Mouse (Mus musculus) CH12.LX (cell line): ENCODE data around the gene Map4k1. TPM values are rescaled to one million over a fixed set of nuclear protein-coding genes. Genes with fewer than 3 reads are reported as not detected.

Experiments used
- DNase-seq: peaks from one replicate; pipeline ENCODE4 v3.0.0-alpha.2; 2013; ENCODE audit errors: extremely low read depth
- H3K27ac ChIP-seq: 2 replicates; pipeline ENCODE4 v1.5.1; 2012; ENCODE audit warnings: low read depth, mild to moderate bottlenecking, control low read depth, moderate library complexity; ENCODE audit not compliant: insufficient read depth
- H3K27me3 ChIP-seq: replicated peaks from 2 replicates; pipeline ENCODE3; 2012; ENCODE audit warnings: inconsistent platforms
- H3K36me3 ChIP-seq, 2 experiments: replicated peaks in 1 of 2; 2 replicates each; pipeline versions ENCODE3 to v1.6.1; 2012; ENCODE audit warnings: inconsistent platforms in 1 of 2, low read length in 1 of 2, mild to moderate bottlenecking in 1 of 2, mixed read lengths in 1 of 2, moderate library complexity in 1 of 2; ENCODE audit not compliant: control insufficient read depth in 1 of 2, insufficient read depth in 1 of 2
- H3K4me1 ChIP-seq, 2 experiments: 2 replicates each; pipeline ENCODE4 v1.6.1; 2012; ENCODE audit warnings: inconsistent platforms in 1 of 2, moderate library complexity in 1 of 2; ENCODE audit not compliant: insufficient read depth in 2 of 2, control insufficient read depth in 1 of 2
- H3K4me2 ChIP-seq: 2 replicates; pipeline ENCODE4 v1.6.1; 2012; ENCODE audit warnings: low read depth, mild to moderate bottlenecking, control low read depth; ENCODE audit not compliant: poor library complexity, insufficient read depth, severe bottlenecking
- H3K4me3 ChIP-seq, 3 experiments: fragments of 150-350 bp in 1 of 3; sonication (generic) in 1 of 3; replicated peaks in 1 of 3; 2 replicates each; pipeline versions ENCODE3 to v1.5.1; 2011 to 2012; ENCODE audit warnings: low read depth in 2 of 3, low read length in 2 of 3, mild to moderate bottlenecking in 2 of 3, moderate library complexity in 2 of 3, control low read depth in 1 of 3, improper control_type of control experiment in 1 of 3, inconsistent platforms in 1 of 3, mixed read lengths in 1 of 3; ENCODE audit not compliant: poor library complexity in 1 of 3
- H3K79me2 ChIP-seq: replicated peaks from 2 replicates; pipeline ENCODE4 v1.6.1; 2012; ENCODE audit warnings: mild to moderate bottlenecking, moderate library complexity; ENCODE audit not compliant: control insufficient read depth, poor library complexity, insufficient read depth, severe bottlenecking; ENCODE audit errors: extremely low read depth
- H3K9ac ChIP-seq: 2 replicates; pipeline ENCODE4 v1.6.1; 2012; ENCODE audit warnings: low read depth, mild to moderate bottlenecking, control low read depth, moderate library complexity; ENCODE audit not compliant: insufficient read depth
- H3K9me3 ChIP-seq: replicated peaks from 2 replicates; pipeline ENCODE3; 2012; ENCODE audit warnings: low read length, inconsistent platforms, mixed read lengths
- CHD1 ChIP-seq: IDR thresholded peaks from 2 replicates; pipeline ENCODE4 v1.6.1; 2012; ENCODE audit warnings: low read depth, low read length, improper control_type of control experiment, inconsistent platforms
- CHD2 ChIP-seq: IDR thresholded peaks from 2 replicates; pipeline ENCODE4 v1.6.1; 2011; ENCODE audit warnings: low read length, improper control_type of control experiment
- CTCF ChIP-seq, 2 experiments: IDR thresholded peaks in 1 of 2; conservative IDR thresholded peaks in 1 of 2; 2 replicates each; pipeline ENCODE4 v1.5.1; 2011 to 2012; ENCODE audit warnings: low read depth in 2 of 2, low read length in 2 of 2, improper control_type of control experiment in 1 of 2, inconsistent platforms in 1 of 2, mild to moderate bottlenecking in 1 of 2, moderate library complexity in 1 of 2
- ELF1 ChIP-seq: IDR thresholded peaks from 2 replicates; pipeline ENCODE4 v1.6.1; 2014; ENCODE audit warnings: low read depth, mild to moderate bottlenecking, inconsistent platforms, low read length, improper control_type of control experiment
- ETS1 ChIP-seq: conservative IDR thresholded peaks from 2 replicates; pipeline ENCODE4 v1.6.1; 2012; ENCODE audit warnings: low read depth, mild to moderate bottlenecking, inconsistent platforms, low read length, improper control_type of control experiment, moderate library complexity
- GABPA ChIP-seq: IDR thresholded peaks from 2 replicates; pipeline ENCODE4 v1.6.1; 2012; ENCODE audit warnings: low read depth, low read length, improper control_type of control experiment, inconsistent platforms; ENCODE audit not compliant: insufficient replicate concordance
- IRF4 ChIP-seq: IDR thresholded peaks from 2 replicates; pipeline ENCODE4 v1.6.1; 2014; ENCODE audit warnings: low read depth, mild to moderate bottlenecking, inconsistent platforms, low read length, improper control_type of control experiment
- JUND ChIP-seq: conservative IDR thresholded peaks from 2 replicates; pipeline ENCODE4 v1.6.1; 2011; ENCODE audit warnings: low read depth, low read length, improper control_type of control experiment
- KAT2A ChIP-seq: IDR thresholded peaks from 2 replicates; pipeline ENCODE4 v1.6.1; 2012; ENCODE audit warnings: low read length, improper control_type of control experiment, inconsistent platforms; ENCODE audit not compliant: insufficient replicate concordance
- MAFK ChIP-seq: IDR thresholded peaks from 2 replicates; pipeline ENCODE4 v1.6.1; 2011; ENCODE audit warnings: low read length, improper control_type of control experiment; ENCODE audit not compliant: insufficient replicate concordance
- MAZ ChIP-seq: IDR thresholded peaks from 2 replicates; pipeline ENCODE4 v1.6.1; 2012; ENCODE audit warnings: low read depth, mild to moderate bottlenecking, inconsistent platforms, low read length, improper control_type of control experiment, moderate library complexity
- MEF2A ChIP-seq: IDR thresholded peaks from 2 replicates; pipeline ENCODE4 v1.6.1; 2014; ENCODE audit warnings: low read depth, mild to moderate bottlenecking, inconsistent platforms, low read length, improper control_type of control experiment, borderline replicate concordance
- MXI1 ChIP-seq: IDR thresholded peaks from 2 replicates; pipeline ENCODE4 v1.6.1; 2011; ENCODE audit warnings: mild to moderate bottlenecking, low read depth, low read length, improper control_type of control experiment
- NRF1 ChIP-seq: IDR thresholded peaks from 2 replicates; pipeline ENCODE4 v1.6.1; 2014; ENCODE audit warnings: low read depth, mild to moderate bottlenecking, inconsistent platforms, low read length, improper control_type of control experiment, moderate library complexity
- PAX5 ChIP-seq: IDR thresholded peaks from 2 replicates; pipeline ENCODE4 v1.6.1; 2012; ENCODE audit warnings: low read length, inconsistent platforms, mixed read lengths
- POLR2AphosphoS2 ChIP-seq: IDR thresholded peaks from 2 replicates; pipeline ENCODE4 v1.6.1; 2011; ENCODE audit warnings: low read depth, low read length, improper control_type of control experiment
- RAD21 ChIP-seq: IDR thresholded peaks from 2 replicates; pipeline ENCODE4 v1.6.1; 2011; ENCODE audit warnings: low read depth, mild to moderate bottlenecking, low read length, improper control_type of control experiment, moderate library complexity
- RCOR1 ChIP-seq: conservative IDR thresholded peaks from 2 replicates; pipeline ENCODE4 v1.6.1; 2012; ENCODE audit warnings: low read depth, mild to moderate bottlenecking, inconsistent platforms, low read length, improper control_type of control experiment
- SMC3 ChIP-seq: IDR thresholded peaks from 2 replicates; pipeline ENCODE4 v1.6.1; 2011; ENCODE audit warnings: low read depth, low read length, improper control_type of control experiment
- UBTF ChIP-seq: IDR thresholded peaks from 2 replicates; pipeline ENCODE4 v1.6.1; 2012; ENCODE audit warnings: low read depth, mild to moderate bottlenecking, inconsistent platforms, low read length, improper control_type of control experiment, moderate library complexity
- USF1 ChIP-seq: IDR thresholded peaks from 2 replicates; pipeline ENCODE4 v1.6.1; 2014; ENCODE audit warnings: low read depth, mild to moderate bottlenecking, inconsistent platforms, low read length, improper control_type of control experiment
- USF2 ChIP-seq: conservative IDR thresholded peaks from 2 replicates; pipeline ENCODE4 v1.6.1; 2011; ENCODE audit warnings: low read depth, low read length, improper control_type of control experiment
- ZKSCAN1 ChIP-seq: IDR thresholded peaks from 2 replicates; pipeline ENCODE4 v1.6.1; 2012; ENCODE audit warnings: low read depth, inconsistent platforms, low read length, improper control_type of control experiment, borderline replicate concordance
- ZNF384 ChIP-seq: IDR thresholded peaks from 2 replicates; pipeline ENCODE4 v1.6.1; 2012; ENCODE audit warnings: low read depth, low read length, improper control_type of control experiment, inconsistent platforms
- dilution Hi-C: fragments of 300-500 bp; cut with MboI; formaldehyde crosslinking; loops from 2 replicates; pipeline ENCODE4 v1.14.3; 2020; ENCODE audit warnings: low sequenced_read_pairs; ENCODE audit not compliant: extremely low pct_unique_long_range_greater_than_20kb, extremely low pct_ligation_motif_present
- in situ Hi-C: fragments of 300-500 bp; cut with MboI; formaldehyde crosslinking; loops from 3 replicates; pipeline ENCODE4 v1.14.3; 2019; ENCODE audit warnings: low sequenced_read_pairs, low pct_ligation_motif_present, low pct_unique_long_range_greater_than_20kb, mixed read lengths
- polyA plus RNA-seq: library from polyadenylated mRNA; unstranded; fragments of >175 nt; gene quantifications from 2 replicates; pipeline ENCODE4 v1.2.1, GENCODE M21; 2012; ENCODE audit warnings: low read depth; ENCODE audit not compliant: insufficient read length
- total RNA-seq, 2 experiments: library from RNA; depleted of rRNA; stranded (reverse); fragments of 300-350 nt in 1 of 2; fragments of >200 nt in 1 of 2; gene quantifications; 2 replicates each; pipeline ENCODE4 v1.2.3; 2012 to 2014

Map4k1 gene
- total and polyA plus RNA-seq, 3 experiments, result 114 to 395 (median 183) TPM

DNA sequence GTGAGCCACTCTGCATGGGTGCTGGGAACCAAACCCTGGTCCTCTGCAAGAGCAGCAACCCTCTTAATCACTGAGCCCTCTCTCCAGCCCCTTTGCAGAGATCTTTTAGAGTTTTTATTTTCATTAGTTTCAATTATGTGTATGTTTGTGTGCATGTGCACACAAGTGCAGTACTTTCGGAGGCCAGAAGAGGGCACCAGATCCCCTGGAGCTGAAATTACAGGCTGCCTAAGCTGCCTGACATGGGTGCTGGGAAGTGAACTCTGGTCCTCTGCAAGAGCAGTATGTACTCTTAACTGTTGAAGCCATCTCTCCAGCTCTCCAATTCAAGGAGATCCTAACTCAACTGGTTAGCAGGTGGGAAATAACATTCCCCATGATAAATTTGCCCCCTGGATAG lies 33.1 kb downstream of the Map4k1 start:
- Histone ChIP-seq H3K4me2 (no peak overlapping the region), H3K36me3 (peaks cover 2 to 22% of the 10 kb centered on the region in 2 experiments), H3K27ac (no peak overlapping the region), H3K4me3 (no peak overlapping the region), H3K9ac (no peak overlapping the region)
- dilution Hi-C loops, result no loop called here
- TF ChIP-seq CTCF (conservative IDR thresholded peaks at IDR 0.05 in 1 of 2, IDR thresholded peaks at IDR 0.05 in 1 of 2; ENCODE audit: low read depth in 2 of 2, low read length in 2 of 2), result peak; percentile 17 to 47; a peak in 2 of 4 replicates
- TF ChIP-seq RAD21, result peak; percentile 6
- no peak for TF ChIP-seq JUND
- TF ChIP-seq, all 38 proteins: peak for 2
- DNase-seq, result no peak
- peaks cover 5 to 13% of the 10 kb centered on the region in 2 experiments; a peak in 2 of 4 replicates for H3K4me1 ChIP-seq
- H3K79me2 ChIP-seq, result no peaks in the 10 kb centered on the region
- H3K27me3 ChIP-seq, result no peaks in the 10 kb centered on the region
- in situ Hi-C loops, result no loop called here
- peaks cover 14% of the 10 kb centered on the region for H3K9me3 ChIP-seq

DNA sequence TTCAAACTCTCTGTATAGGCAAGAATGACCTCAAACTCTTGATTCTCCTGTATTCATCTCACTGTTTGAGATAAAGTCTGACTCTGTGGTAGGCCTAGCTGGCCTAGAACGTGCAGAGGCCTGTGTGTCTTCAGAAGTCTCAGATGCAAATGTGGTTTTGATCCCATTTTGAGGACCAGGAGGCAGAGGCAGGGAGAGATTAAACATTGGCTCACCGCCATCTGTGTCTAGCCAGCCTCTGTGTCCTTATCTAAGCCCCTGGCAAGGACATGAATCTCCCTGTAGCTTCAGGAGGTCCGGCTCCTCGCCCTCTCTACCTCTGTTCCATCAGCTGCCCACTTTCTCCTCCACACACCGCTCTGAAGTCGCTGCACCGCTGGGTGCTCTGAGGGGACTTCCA lies 34.6 kb downstream of the Map4k1 start:
- no peaks in the 10 kb centered on the region for H3K27me3 ChIP-seq
- in situ Hi-C loops, result no loop called here

DNA sequence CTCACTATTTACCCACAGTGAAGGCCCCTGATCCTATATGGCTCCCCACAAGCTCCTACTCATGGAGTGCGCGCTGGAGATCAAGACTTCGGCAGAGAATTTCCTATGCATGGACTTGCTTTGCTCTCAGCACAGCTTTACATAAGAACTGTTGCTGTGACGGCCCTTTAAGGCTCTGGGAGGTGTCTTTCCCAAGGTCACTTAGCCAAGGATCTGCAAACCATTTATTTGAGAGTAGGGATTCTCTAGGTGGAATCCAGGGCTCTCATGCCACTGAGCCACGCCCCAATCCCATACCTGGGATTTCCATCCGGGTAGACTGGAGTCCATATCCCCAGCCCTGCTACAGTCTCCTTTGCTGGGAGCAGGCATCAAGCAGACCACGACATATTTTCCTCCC lies 35.4 kb downstream of the Map4k1 start:
- H3K36me3 ChIP-seq, result peaks cover 2 to 23% of the 10 kb centered on the region in 2 experiments
- H3K4me1 ChIP-seq, result peaks cover 5 to 10% of the 10 kb centered on the region in 2 experiments; a peak in 2 of 4 replicates
- peaks cover 15% of the 10 kb centered on the region for H3K9me3 ChIP-seq
- no peak overlapping the region for H3K4me2 ChIP-seq
- TF ChIP-seq POLR2AphosphoS2, result no peak
- TF ChIP-seq ZKSCAN1, result no peak
- no peak for TF ChIP-seq USF2
- TF ChIP-seq IRF4, result no peak
- no peak for TF ChIP-seq KAT2A
- no peak for TF ChIP-seq JUND
- no peak for TF ChIP-seq PAX5
- TF ChIP-seq RAD21, result no peak
- TF ChIP-seq MEF2A, result no peak
- TF ChIP-seq NRF1, result no peak
- no peak for TF ChIP-seq USF1
- no peak for TF ChIP-seq CTCF (conservative IDR thresholded peaks at IDR 0.05 in 1 of 2, IDR thresholded peaks at IDR 0.05 in 1 of 2; ENCODE audit: low read depth in 2 of 2, low read length in 2 of 2)
- no peak for TF ChIP-seq MAZ
- no peak for TF ChIP-seq RCOR1
- H3K4me3 ChIP-seq, result no peak overlapping the region
- no peak for DNase-seq
- no peaks in the 10 kb centered on the region for H3K27me3 ChIP-seq
- no peaks in the 10 kb centered on the region for H3K79me2 ChIP-seq
- H3K27ac ChIP-seq, result no peak overlapping the region
- in situ Hi-C loops, result no loop called here
- dilution Hi-C loops, result no loop called here
- H3K9ac ChIP-seq, result no peak overlapping the region

More for the DNA sequence above, 34.6 kb downstream of the Map4k1 start:
- H3K27ac ChIP-seq, result no peak overlapping the region
- peaks cover 5 to 13% of the 10 kb centered on the region in 2 experiments; a peak in 2 of 4 replicates for H3K4me1 ChIP-seq
- no peak overlapping the region for H3K4me3 ChIP-seq
- no peaks in the 10 kb centered on the region for H3K79me2 ChIP-seq
- no peak for DNase-seq
- H3K9me3 ChIP-seq, result peaks cover 15% of the 10 kb centered on the region
- H3K36me3 ChIP-seq, result peaks cover 2 to 23% of the 10 kb centered on the region in 2 experiments
- dilution Hi-C loops, result no loop called here
- TF ChIP-seq MAZ (no peak), GABPA (no peak), PAX5 (no peak), POLR2AphosphoS2 (no peak), ETS1 (no peak), USF1 (no peak), ELF1 (no peak), MAFK (no peak), KAT2A (no peak), ZKSCAN1 (no peak), CHD2 (no peak), MXI1 (no peak), SMC3 (no peak), CHD1 (no peak), ZNF384 (no peak), IRF4 (no peak), UBTF (no peak)
- TF ChIP-seq, all 38 proteins: peak for 0
- Histone ChIP-seq H3K9ac (no peak overlapping the region), H3K4me2 (no peak overlapping the region)
